Mouse (Mus musculus) neural tube, embryonic 11.5 days (tissue): ENCODE data around the gene Atox1. TPM values are rescaled to one million over a fixed set of nuclear protein-coding genes. Genes with fewer than 3 reads are reported as not detected.

Experiments
- ATAC-seq: fragments of 200-750 bp; cut with Nextera tagmentation; 2 replicates; pipeline ENCODE4 v1.8.0; 2017; ENCODE audit warnings: moderate number of reproducible peaks, mild to moderate bottlenecking, moderate TSS enrichment, moderate library complexity; ENCODE audit not compliant: insufficient read depth, low FRiP score, low TSS enrichment
- DNase-seq: peaks from one replicate; pipeline ENCODE4 v3.0.0-alpha.2; 2015; ENCODE audit warnings: low spot score
- H3K27ac ChIP-seq: fragments of 300-500 bp; sonication (generic); 2 replicates; pipeline ENCODE4 v1.5.1; 2014; ENCODE audit warnings: low read depth, mild to moderate bottlenecking, low read length
- H3K27me3 ChIP-seq: fragments of 300-500 bp; sonication (generic); 2 replicates; pipeline ENCODE4 v1.6.1; 2014; ENCODE audit warnings: mild to moderate bottlenecking, low read length, mixed read lengths; ENCODE audit not compliant: control insufficient read depth, insufficient read depth
- H3K36me3 ChIP-seq: fragments of 300-500 bp; sonication (generic); 2 replicates; pipeline ENCODE4 v1.6.1; 2014; ENCODE audit warnings: mild to moderate bottlenecking, low read length, moderate library complexity, mixed read lengths; ENCODE audit not compliant: control insufficient read depth, insufficient read depth
- H3K4me1 ChIP-seq: fragments of 300-500 bp; sonication (generic); 2 replicates; pipeline ENCODE4 v1.6.1; 2014; ENCODE audit warnings: low read length, mixed read lengths; ENCODE audit not compliant: control insufficient read depth, insufficient read depth
- H3K4me2 ChIP-seq: fragments of 300-500 bp; sonication (generic); 2 replicates; pipeline ENCODE4 v1.6.1; 2014; ENCODE audit warnings: low read depth, mild to moderate bottlenecking, moderate library complexity
- H3K4me3 ChIP-seq: fragments of 300-500 bp; sonication (generic); 2 replicates; pipeline ENCODE4 v1.5.1; 2014; ENCODE audit warnings: low read depth, low read length
- H3K9ac ChIP-seq: fragments of 300-500 bp; sonication (generic); 2 replicates; pipeline ENCODE4 v1.6.1; 2014; ENCODE audit warnings: mild to moderate bottlenecking, low read length
- H3K9me3 ChIP-seq: fragments of 300-500 bp; sonication (generic); 2 replicates; pipeline ENCODE4 v1.6.1; 2016; ENCODE audit warnings: low read length; ENCODE audit not compliant: control insufficient read depth
- WGBS: fragments of 180-500 bp; shearing (Covaris S2); extraction: QIAGEN DNeasy Blood & Tissue Kit; methylation state at CpG from one replicate; pipeline ENCODE4 v1.1.7; 2014; 5-methylcytosine and 5-hydroxymethylcytosine counted together
- polyA plus RNA-seq: library from polyadenylated mRNA; unstranded; fragments of >200 nt; fragmentation: Nextera tagmentation; extraction: Ambion mirVana; gene quantifications from 2 replicates; pipeline ENCODE4 v1.2.1, GENCODE M21; 2014

The Atox1 gene
- polyA plus RNA-seq, 1 experiment from 2014 or later: 244 TPM

- H3K4me2 ChIP-seq: no peak overlapping the region
- peaks cover 9% of the 10 kb centered on the region for H3K4me1 ChIP-seq
- H3K27me3 ChIP-seq: no peaks in the 10 kb centered on the region
- H3K9me3 ChIP-seq: no peaks in the 10 kb centered on the region
- no peak for ATAC-seq
- H3K36me3 ChIP-seq: no peaks in the 10 kb centered on the region
- WGBS: 79% methylated on average over 5 of the region's 5 CpGs
- no peak overlapping the region for H3K27ac ChIP-seq
- H3K4me3 ChIP-seq: no peak overlapping the region
- no peak overlapping the region for H3K9ac ChIP-seq
- DNase-seq: no peak
These were observed 46.7 kb downstream of the Atox1 start for GRCm38 (mm10) chr11:55414314-55414713.

- 93% methylated on average over 2 of the region's 2 CpGs for WGBS
- DNase-seq: no peak
- ATAC-seq: no peak
- Histone ChIP-seq H3K4me3 (no peak overlapping the region), H3K4me1 (peaks cover 2% of the 10 kb centered on the region), H3K9me3 (no peaks in the 10 kb centered on the region), H3K4me2 (no peak overlapping the region), H3K9ac (no peak overlapping the region), H3K27ac (no peak overlapping the region), H3K36me3 (peaks cover 2% of the 10 kb centered on the region; the same call in 1 of the 2 replicates), H3K27me3 (no peaks in the 10 kb centered on the region)
These were observed 47.6 kb downstream of the Atox1 start for GRCm38 (mm10) chr11:55413416-55413796.

GRCm38 (mm10) chr11:55412680-55413415 is 48.2 kb downstream of the Atox1 start:
- H3K9ac ChIP-seq: no peak overlapping the region
- no peaks in the 10 kb centered on the region for H3K9me3 ChIP-seq
- no peaks in the 10 kb centered on the region for H3K27me3 ChIP-seq
- H3K36me3 ChIP-seq: peaks cover 2% of the 10 kb centered on the region; the same call in 1 of the 2 replicates
- no peaks in the 10 kb centered on the region; the same call in 1 of the 2 replicates for H3K4me1 ChIP-seq
- ATAC-seq (no peak), DNase-seq (no peak)
- no peak overlapping the region for H3K27ac ChIP-seq
- no peak overlapping the region for H3K4me3 ChIP-seq
- no peak overlapping the region for H3K4me2 ChIP-seq
- 90% methylated on average over 10 of the region's 10 CpGs for WGBS

- ATAC-seq: no peak
- no peaks in the 10 kb centered on the region for H3K27me3 ChIP-seq
- peaks cover 2% of the 10 kb centered on the region; the same call in 1 of the 2 replicates for H3K36me3 ChIP-seq
- WGBS: 80% methylated on average over 7 of the region's 7 CpGs
- H3K9ac ChIP-seq: no peak overlapping the region
- no peak for DNase-seq
- H3K4me1 ChIP-seq: no peaks in the 10 kb centered on the region
- H3K4me3 ChIP-seq: no peak overlapping the region
- H3K9me3 ChIP-seq: no peaks in the 10 kb centered on the region
- H3K4me2 ChIP-seq: no peak overlapping the region
- H3K27ac ChIP-seq: no peak overlapping the region
These were observed 49.0 kb downstream of the Atox1 start for GRCm38 (mm10) chr11:55412034-55412433.

- Histone ChIP-seq H3K27ac (no peak overlapping the region), H3K4me2 (no peak overlapping the region), H3K27me3 (no peaks in the 10 kb centered on the region), H3K4me3 (no peak overlapping the region), H3K36me3 (peaks cover 2% of the 10 kb centered on the region; the same call in 1 of the 2 replicates), H3K4me1 (no peaks in the 10 kb centered on the region), H3K9ac (no peak overlapping the region), H3K9me3 (no peaks in the 10 kb centered on the region)
- DNase-seq (no peak), ATAC-seq (no peak)
- WGBS: 72% methylated on average over 3 of the region's 3 CpGs
These were observed 50.5 kb downstream of the Atox1 start for GRCm38 (mm10) chr11:55410502-55410901.

GRCm38 (mm10) chr11:55410005-55410404 is 51.0 kb downstream of the Atox1 start:
- H3K27me3 ChIP-seq: no peaks in the 10 kb centered on the region
- ATAC-seq (no peak), DNase-seq (no peak)
- no peak overlapping the region for H3K4me3 ChIP-seq
- H3K36me3 ChIP-seq: peaks cover 2% of the 10 kb centered on the region; the same call in 1 of the 2 replicates
- H3K9ac ChIP-seq: no peak overlapping the region
- 94% methylated on average over 3 of the region's 3 CpGs for WGBS
- no peaks in the 10 kb centered on the region for H3K4me1 ChIP-seq
- H3K27ac ChIP-seq: no peak overlapping the region
- H3K9me3 ChIP-seq: no peaks in the 10 kb centered on the region
- H3K4me2 ChIP-seq: no peak overlapping the region

- Histone ChIP-seq H3K9me3 (no peaks in the 10 kb centered on the region), H3K4me2 (no peak overlapping the region), H3K36me3 (peaks cover 4% of the 10 kb centered on the region; the same call in 1 of the 2 replicates), H3K4me3 (no peak overlapping the region), H3K4me1 (no peaks in the 10 kb centered on the region), H3K27me3 (no peaks in the 10 kb centered on the region), H3K27ac (no peak overlapping the region), H3K9ac (no peak overlapping the region)
- WGBS: 87% methylated on average over 4 of the region's 4 CpGs
- no peak for ATAC-seq
- DNase-seq: no peak
These were observed 53.9 kb downstream of the Atox1 start for GRCm38 (mm10) chr11:55407133-55407532.

GRCm38 (mm10) chr11:55405601-55406469 is 55.2 kb downstream of the Atox1 start:
- no peak for ATAC-seq
- no peaks in the 10 kb centered on the region for H3K4me1 ChIP-seq
- no peak overlapping the region for H3K4me2 ChIP-seq
- no peak overlapping the region for H3K9ac ChIP-seq
- H3K36me3 ChIP-seq: peaks cover 4% of the 10 kb centered on the region; the same call in 1 of the 2 replicates
- no peaks in the 10 kb centered on the region for H3K27me3 ChIP-seq
- H3K4me3 ChIP-seq: no peak overlapping the region
- H3K27ac ChIP-seq: no peak overlapping the region
- 66% methylated on average over 8 of the region's 8 CpGs for WGBS
- no peaks in the 10 kb centered on the region for H3K9me3 ChIP-seq
- DNase-seq: no peak
